Mouse (Mus musculus): ENCODE measurements around the gene Dppa5a. TPM values are rescaled to one million over a fixed set of nuclear protein-coding genes. Genes with fewer than 3 reads are reported as not detected.
"Not testable (repeated sequence)": the region's sequence is repeated elsewhere in the genome, so short reads cannot be mapped to it uniquely, and the experiment has no call there.

The Dppa5a gene
- polyA plus RNA-seq (2017; shearing (Covaris generic)) = not detected

GRCm38 (mm10) chr9:78367959-78368358, at the start of gene Dppa5a:
Dppa5a (minus strand) TSS chr9:78368177.
- not testable (repeated sequence) for ATAC-seq

- peak; percentile 54 for ATAC-seq
Observed at GRCm38 (mm10) chr9:78401596-78401995, 33.6 kb upstream of the Dppa5a start.

- ATAC-seq = no peak
Observed at GRCm38 (mm10) chr9:78400570-78400969, 32.6 kb upstream of the Dppa5a start.

- no peak for ATAC-seq
Observed at GRCm38 (mm10) chr9:78396517-78396916, 28.5 kb upstream of the Dppa5a start.

GRCm38 (mm10) chr9:78395630-78396351, 27.8 kb upstream of the Dppa5a start, which contains the start of gene Ddx43:
Ddx43 (plus strand) TSS chr9:78395777.
- ATAC-seq = peak; percentile 75

DNA sequence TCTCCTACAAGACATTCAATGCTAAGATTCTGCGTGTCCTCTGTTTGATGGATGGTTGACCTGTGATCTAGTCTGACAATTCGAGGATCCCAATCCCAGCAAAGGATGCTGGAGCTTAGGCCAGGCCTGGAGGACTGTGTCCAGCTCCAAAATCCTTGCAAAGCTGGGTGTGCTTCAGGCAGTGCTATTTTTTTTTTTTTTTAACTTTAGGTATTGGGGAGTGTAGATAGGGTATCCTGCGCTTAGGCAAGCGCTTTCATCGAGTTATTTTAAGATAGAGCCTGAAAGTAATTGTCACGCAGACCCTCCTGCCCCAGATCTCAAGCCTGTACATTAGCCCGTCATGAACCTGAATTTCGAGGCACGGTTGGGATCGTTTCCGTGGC, 27.3 kb upstream of the Dppa5a start:
- no peak for ATAC-seq

GRCm38 (mm10) chr9:78394602-78395001, 26.6 kb upstream of the Dppa5a start:
- ATAC-seq = no peak

- no peak for ATAC-seq
Observed at GRCm38 (mm10) chr9:78393741-78394140, 25.8 kb upstream of the Dppa5a start.

GRCm38 (mm10) chr9:78389981-78390380, 22.0 kb upstream of the Dppa5a start:
- no peak for ATAC-seq

DNA sequence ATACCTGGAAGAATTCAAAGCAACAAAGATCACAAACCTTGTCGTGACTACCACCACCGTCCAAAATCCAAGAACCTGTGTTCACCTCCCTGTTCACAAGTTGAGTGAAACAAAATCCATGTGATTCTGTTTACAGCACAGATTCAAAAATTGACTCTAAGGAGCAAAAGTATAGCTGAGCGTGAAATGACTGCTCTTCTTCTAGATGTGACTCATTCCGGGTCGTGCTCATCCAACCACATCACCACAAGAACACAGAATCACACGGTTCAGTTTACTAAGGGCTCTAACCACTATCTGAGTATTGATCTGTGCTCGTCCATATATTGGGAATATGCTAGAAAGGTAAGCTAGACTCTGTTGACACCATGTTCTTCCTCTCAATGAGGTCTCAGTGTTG, 19.0 kb upstream of the Dppa5a start:
- ATAC-seq = no peak

- ATAC-seq = no peak
Observed at GRCm38 (mm10) chr9:78385893-78386292, 17.9 kb upstream of the Dppa5a start.

- ATAC-seq = no peak
Observed at GRCm38 (mm10) chr9:78378113-78378785, 10.3 kb upstream of the Dppa5a start, which contains the start of gene Ooep. Ooep (minus strand) TSS chr9:78378725.

- no peak for ATAC-seq
Observed at GRCm38 (mm10) chr9:78377546-78377945, 9.6 kb upstream of the Dppa5a start.

DNA sequence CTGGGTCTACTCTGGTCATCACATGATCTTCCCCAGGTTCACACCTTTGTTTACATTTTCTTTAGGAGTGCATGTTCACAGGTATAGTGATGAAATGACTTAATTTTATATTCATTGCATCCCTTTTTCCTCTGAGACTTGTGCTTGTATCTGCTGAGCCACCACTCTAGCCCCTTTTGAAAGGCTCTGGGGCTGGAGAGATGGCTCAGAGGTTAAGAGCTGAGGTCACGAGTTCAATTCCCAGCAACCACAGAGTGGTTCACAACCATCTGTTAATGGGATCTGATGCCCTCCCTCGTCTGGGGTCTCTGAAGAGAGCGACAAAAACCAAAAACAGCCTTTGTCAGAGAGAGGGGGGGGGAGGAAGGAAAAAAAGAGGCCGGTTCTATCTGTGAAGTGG, 7.5 kb upstream of the Dppa5a start:
- ATAC-seq = no peak

- no peak for ATAC-seq
Observed at GRCm38 (mm10) chr9:78374885-78375389, 7.0 kb upstream of the Dppa5a start.

- no peak for ATAC-seq
Observed at GRCm38 (mm10) chr9:78374397-78374796, 6.4 kb upstream of the Dppa5a start.

- no peak for ATAC-seq
Observed at GRCm38 (mm10) chr9:78372827-78373504, 5.0 kb upstream of the Dppa5a start.

DNA sequence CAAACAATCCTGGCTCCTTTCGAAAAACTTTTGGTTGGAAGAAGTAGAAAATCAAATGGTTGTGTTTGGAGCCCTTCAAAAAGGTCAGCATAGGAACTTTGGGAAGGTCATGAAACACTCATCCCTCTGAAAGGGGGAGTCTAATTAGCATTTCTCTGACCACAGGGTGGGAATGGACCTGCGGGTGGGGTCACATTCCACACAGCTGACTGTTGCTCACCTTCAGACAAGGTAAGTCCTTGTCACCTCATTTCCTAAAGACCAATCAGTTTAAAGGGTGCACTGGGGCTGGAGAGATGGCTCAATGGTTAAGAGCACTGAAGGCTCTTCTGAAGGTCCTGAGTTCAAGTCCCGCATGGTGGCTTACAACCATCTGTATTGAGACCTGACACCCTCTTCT, 3.5 kb upstream of the Dppa5a start:
- no peak for ATAC-seq

- ATAC-seq = no peak
Observed at GRCm38 (mm10) chr9:78369786-78370185, 1.8 kb upstream of the Dppa5a start.

DNA sequence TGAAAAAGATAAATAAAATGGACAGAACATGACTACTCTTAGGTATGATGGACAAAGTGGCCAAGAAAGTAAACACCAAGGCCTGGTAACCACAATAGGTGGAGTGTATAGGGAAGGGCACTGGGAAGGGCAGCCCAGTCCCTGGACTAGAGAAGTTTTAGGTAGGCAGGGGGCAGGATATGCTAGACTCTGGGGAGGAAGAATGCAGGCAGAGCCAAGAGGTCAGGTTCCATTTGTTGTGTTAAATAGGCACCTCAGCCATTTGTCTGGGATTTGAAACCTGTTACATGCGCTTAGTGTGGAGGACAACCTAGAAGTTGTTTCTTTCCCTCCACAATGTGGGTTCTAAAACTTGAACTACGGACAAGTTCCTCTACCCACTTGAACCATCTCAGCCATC, 1.4 kb upstream of the Dppa5a start:
- no peak for ATAC-seq

GRCm38 (mm10) chr9:78368671-78369293, 805 bp upstream of the Dppa5a start:
- no peak for ATAC-seq

DNA sequence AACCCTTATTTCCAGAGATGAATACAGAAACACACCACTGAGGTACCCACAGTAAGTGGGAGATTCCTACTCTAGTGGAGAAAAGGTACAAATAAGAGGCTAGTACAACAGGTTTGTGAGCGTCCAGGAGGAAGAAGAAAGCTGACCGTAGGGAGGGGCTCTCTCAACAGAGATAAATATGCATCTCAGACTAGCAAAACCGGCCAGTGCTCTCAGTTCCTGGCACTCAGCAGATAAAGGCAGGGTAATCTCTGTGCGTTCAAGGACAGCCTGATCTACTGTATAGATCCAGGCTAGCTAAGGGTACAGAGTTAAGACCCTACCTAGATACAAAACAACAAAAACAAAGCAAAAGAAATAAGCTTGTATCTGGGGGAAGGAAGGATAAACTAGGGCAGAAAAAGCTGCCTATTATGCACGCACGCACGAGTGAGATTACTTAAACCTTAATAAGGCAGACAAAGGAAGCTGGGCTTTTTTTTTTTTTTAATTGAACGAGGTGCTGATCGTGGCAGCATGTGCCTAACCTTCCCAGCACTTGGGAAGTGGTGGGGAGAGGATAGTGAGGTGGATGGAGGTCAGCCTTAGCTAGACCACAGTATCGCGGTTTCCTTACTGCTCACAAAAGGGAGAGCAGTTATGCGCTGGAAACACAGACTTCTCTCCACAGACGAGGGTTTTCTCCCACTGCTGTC, 2.0 kb downstream of the Dppa5a start:
- no peak for ATAC-seq

Measured in inflammation-experienced regulatory T-cells, adult 6 months (primary cell).